Mouse (Mus musculus) heart, adult 18-20 months (tissue): ENCODE measurements around the gene Ctnnal1. TPM values are rescaled to one million over a fixed set of nuclear protein-coding genes. Genes with fewer than 3 reads are reported as not detected.

ENCODE experiments used
- DNase-seq, 2 experiments: peaks; one replicate each; pipeline ENCODE4 v3.0.0; 2021 to 2022; ENCODE audit warnings: mixed read lengths in 1 of 2
- microRNA-seq, 2 experiments: library from miRNA; unstranded; fragments of <30 nt; microRNA quantifications; one replicate each; pipeline ENCODE4 v1.2.0; 2022
- total RNA-seq, 2 experiments: library from RNA; stranded (reverse); gene quantifications; 2 replicates each; pipeline ENCODE4 v1.2.3; 2021

The Ctnnal1 gene
- total RNA-seq, 2 experiments from 2014 or later = 24.8 to 37.8 TPM

DNA sequence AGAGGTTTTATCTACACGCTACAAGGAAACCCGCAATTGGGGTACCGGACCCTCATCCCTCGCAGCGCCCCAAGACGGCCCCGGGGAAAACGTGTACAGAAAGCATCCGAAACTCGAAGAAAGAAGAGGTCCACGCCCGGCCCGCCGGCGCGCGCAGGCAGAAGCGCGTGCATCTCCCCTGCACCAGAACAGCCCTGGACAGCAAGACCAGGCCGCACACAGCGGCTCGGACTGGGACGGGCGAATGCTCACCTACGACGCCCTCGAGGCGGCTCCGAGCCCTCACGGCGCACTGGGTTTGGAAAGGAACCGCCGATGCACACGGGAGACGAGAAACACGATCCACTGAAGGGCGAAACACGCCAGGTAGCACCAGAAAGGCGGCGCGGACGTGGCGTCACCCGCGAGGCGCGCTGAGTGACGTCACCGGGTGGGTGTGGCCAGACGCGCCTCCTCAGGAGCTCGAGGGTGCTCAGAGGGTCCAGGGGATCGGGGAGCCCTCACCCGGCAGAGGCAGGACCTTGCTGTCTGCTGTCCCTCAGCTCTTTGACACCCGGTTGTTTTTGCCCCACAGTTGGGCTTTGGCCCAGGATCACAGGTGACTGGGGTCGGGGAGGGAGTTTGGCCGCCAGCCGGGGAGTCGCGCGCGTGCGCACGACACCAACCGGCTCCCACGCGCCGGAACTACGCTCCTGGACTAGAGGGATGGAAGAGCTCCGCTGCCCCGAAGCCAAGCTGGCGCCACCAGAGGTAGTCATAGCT lies 62.9 kb downstream of the Ctnnal1 start, which contains the start of the genes Elp1 and Fam206a:
TSS of gene Elp1 (minus strand) at position 425 of the 762 bp plus-strand sequence.
TSS of gene Fam206a (plus strand) at position 439 of the 762 bp plus-strand sequence.
- DNase-seq = peak; percentile 93 to 98

DNA sequence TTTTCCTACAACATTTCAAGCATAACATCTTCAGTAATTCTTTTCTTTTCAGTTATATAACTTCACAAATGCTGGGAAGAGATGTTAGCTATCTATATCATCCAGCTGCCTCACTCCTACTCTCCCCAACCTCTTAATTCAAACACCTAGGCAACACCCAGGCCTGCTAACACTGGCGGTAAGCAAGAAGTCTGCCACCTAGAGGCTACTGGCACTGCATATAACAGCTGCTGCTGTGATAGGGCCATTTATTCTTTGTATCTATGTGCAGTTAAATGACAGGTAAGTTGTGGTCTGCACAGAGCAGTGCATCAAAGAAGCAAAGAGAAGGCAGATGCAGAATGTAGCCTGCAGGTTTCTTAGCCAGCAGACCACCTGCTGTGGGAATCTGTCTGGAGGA lies 73.6 kb downstream of the Ctnnal1 start:
- DNase-seq = no peak

DNA sequence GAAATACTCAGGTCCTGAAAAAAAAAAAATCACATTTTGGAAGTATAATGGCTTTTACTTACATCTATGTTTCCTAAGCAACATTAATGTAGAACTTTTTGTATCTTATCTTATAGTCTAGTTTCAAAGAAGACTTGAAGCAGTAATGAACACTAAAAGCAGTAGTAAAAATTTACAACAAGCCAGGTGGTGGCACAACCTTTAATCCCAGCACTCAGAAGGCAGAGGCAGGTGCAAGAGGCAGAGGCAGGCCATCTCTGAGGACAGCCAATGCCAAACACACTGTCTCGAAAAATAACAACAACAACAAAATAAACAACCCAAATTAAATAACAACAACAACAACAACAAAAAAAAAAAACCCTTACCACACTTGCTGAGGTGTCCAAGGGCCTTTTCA lies 93.9 kb downstream of the Ctnnal1 start:
- DNase-seq = no peak

DNA sequence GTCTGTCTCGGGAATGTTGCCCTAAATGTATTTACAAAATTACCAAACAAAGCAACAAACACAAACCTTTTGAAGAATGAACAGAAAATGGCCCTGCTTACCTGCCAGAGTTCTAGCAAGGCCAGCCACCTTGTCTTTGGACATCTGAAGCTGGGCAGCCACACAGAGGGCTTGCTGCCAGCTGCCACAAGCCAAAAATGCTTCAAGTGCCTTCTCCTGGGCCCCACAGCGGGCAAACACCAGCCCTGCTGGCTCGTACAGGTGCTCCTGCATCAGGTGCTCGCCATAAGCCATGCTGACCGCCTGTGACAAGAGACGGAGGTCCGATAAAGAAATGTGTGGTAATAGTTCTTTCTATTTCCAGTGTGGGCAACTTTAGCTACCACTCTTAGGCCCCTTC lies 96.1 kb downstream of the Ctnnal1 start:
- peak; percentile 63 to 64 for DNase-seq

DNA sequence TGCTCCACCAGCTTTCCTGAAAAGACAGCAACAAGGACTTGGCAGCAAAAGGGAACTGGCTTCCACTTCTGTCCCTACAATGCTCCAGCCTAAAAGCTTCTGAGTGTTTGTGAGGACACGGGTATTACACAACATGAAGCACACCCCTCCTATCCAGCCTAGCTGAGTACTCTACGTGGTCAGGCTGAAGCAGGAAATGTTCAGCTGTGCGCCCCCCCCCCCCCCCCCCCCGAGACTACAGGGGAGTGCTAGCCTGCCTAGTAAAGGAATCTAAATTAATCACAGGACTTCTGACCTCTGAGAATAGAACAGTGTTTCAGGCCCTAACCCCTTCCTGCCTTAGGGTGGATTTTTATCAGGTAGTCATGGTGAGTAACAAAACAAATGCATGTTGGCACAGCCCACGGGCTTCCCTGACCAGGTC lies 97.1 kb downstream of the Ctnnal1 start:
- peak; percentile 54 to 72 for DNase-seq

Small RNA genes lying within 50 kb of the gene (microRNA-seq; reads per million reads assigned to microRNA genes)
- gene Mir32 = 68.7 to 79.1 reads per million in 2 experiments

Other genes starting within 250 kb of the Ctnnal1 start
- not detected for gene Gm26657, start 125.1 kb downstream of the Ctnnal1 start, total RNA-seq
- gene Actl7b, start 123.7 kb downstream of the Ctnnal1 start, total RNA-seq = not detected
- not detected for gene Actl7a, start 121.8 kb downstream of the Ctnnal1 start, total RNA-seq
- 10 to 100 TPM; 19.7 to 22.1 TPM for gene Elp1, start 62.9 kb downstream of the Ctnnal1 start, total RNA-seq
- 1 to 10 TPM; 1.8 to 1.9 TPM for gene Fam206a, start 62.8 kb downstream of the Ctnnal1 start, total RNA-seq
- 10 to 100 TPM; 81.5 to 86.2 TPM for gene Tmem245, start 82.2 kb upstream of the Ctnnal1 start, total RNA-seq
- gene Frrs1l, start 125.2 kb upstream of the Ctnnal1 start, total RNA-seq = under 1 TPM in 1 of 2 experiments, not detected in 1; 0.08 TPM